Mouse (Mus musculus) erythroblast, embryonic 14.5 days (primary cell): ENCODE measurements around the gene Slc27a1. TPM values are rescaled to one million over a fixed set of nuclear protein-coding genes. Genes with fewer than 3 reads are reported as not detected.

Experiments used
- H3K27me3 ChIP-seq: 2 replicates; pipeline ENCODE4 v1.6.1; 2012; ENCODE audit warnings: inconsistent platforms; ENCODE audit not compliant: control insufficient read depth
- H3K36me3 ChIP-seq: 2 replicates; pipeline ENCODE4 v1.6.1; 2012; ENCODE audit warnings: mild to moderate bottlenecking, inconsistent platforms; ENCODE audit not compliant: control insufficient read depth
- H3K4me1 ChIP-seq: 2 replicates; pipeline ENCODE4 v1.6.1; 2012; ENCODE audit warnings: inconsistent platforms; ENCODE audit not compliant: control insufficient read depth
- H3K4me3 ChIP-seq: replicated peaks from 2 replicates; pipeline ENCODE3; 2012; ENCODE audit warnings: moderate library complexity, mild to moderate bottlenecking, inconsistent platforms
- H3K9me3 ChIP-seq: 2 replicates; pipeline ENCODE4 v1.6.1; 2012; ENCODE audit warnings: low read length, inconsistent platforms, mixed read lengths; ENCODE audit not compliant: control insufficient read depth
- GATA1 ChIP-seq: IDR thresholded peaks from 2 replicates; pipeline ENCODE4 v1.6.1; 2012; ENCODE audit warnings: low read length, inconsistent platforms, mixed read lengths
- TAL1 ChIP-seq: IDR thresholded peaks from 3 replicates; pipeline ENCODE4 v1.6.1; 2012; ENCODE audit warnings: low read length, inconsistent platforms, mixed read lengths
- polyA plus RNA-seq: library from polyadenylated mRNA; stranded (reverse); fragments of >175 nt; gene quantifications from 2 replicates; pipeline ENCODE4 v1.2.3, GENCODE M21; 2012

Gene Slc27a1
- polyA plus RNA-seq, 1 experiment = 0.03 TPM

- TF ChIP-seq TAL1 (no peak), GATA1 (no peak)
- H3K36me3 ChIP-seq = peaks cover 44% of the 10 kb centered on the region
- no peak overlapping the region for H3K4me3 ChIP-seq
- peaks cover 22% of the 10 kb centered on the region for H3K4me1 ChIP-seq
- H3K9me3 ChIP-seq = peaks cover 28% of the 10 kb centered on the region
- peaks cover 35% of the 10 kb centered on the region for H3K27me3 ChIP-seq
Measured at GRCm38 (mm10) chr8:71626753-71627152, 58.1 kb downstream of the Slc27a1 start.

GRCm38 (mm10) chr8:71627265-71628099 is 58.8 kb downstream of the Slc27a1 start:
- Histone ChIP-seq H3K9me3 (peaks cover 21% of the 10 kb centered on the region), H3K4me3 (no peak overlapping the region), H3K27me3 (peaks cover 39% of the 10 kb centered on the region), H3K4me1 (peaks cover 26% of the 10 kb centered on the region), H3K36me3 (peaks cover 36% of the 10 kb centered on the region)
- TF ChIP-seq GATA1 = no peak
- no peak for TF ChIP-seq TAL1

- peaks cover 49% of the 10 kb centered on the region for H3K27me3 ChIP-seq
- H3K4me3 ChIP-seq = peak overlapping the region; percentile 62
- TF ChIP-seq GATA1 (no peak), TAL1 (no peak)
- peaks cover 26% of the 10 kb centered on the region for H3K36me3 ChIP-seq
- peaks cover 10% of the 10 kb centered on the region for H3K9me3 ChIP-seq
- peaks cover 34% of the 10 kb centered on the region for H3K4me1 ChIP-seq
Measured at GRCm38 (mm10) chr8:71628396-71629095, 59.9 kb downstream of the Slc27a1 start.

- Histone ChIP-seq H3K4me1 (peaks cover 41% of the 10 kb centered on the region), H3K9me3 (peaks cover 8% of the 10 kb centered on the region), H3K36me3 (peaks cover 19% of the 10 kb centered on the region), H3K4me3 (peak overlapping the region; percentile 62), H3K27me3 (peaks cover 56% of the 10 kb centered on the region)
- no peak for TF ChIP-seq TAL1
- TF ChIP-seq GATA1 = no peak
Measured at GRCm38 (mm10) chr8:71629096-71629697, 60.5 kb downstream of the Slc27a1 start.

GRCm38 (mm10) chr8:71629781-71630212 is 61.1 kb downstream of the Slc27a1 start:
- H3K4me3 ChIP-seq = peak overlapping the region; percentile 62
- H3K27me3 ChIP-seq = peaks cover 62% of the 10 kb centered on the region
- peaks cover 8% of the 10 kb centered on the region for H3K9me3 ChIP-seq
- H3K4me1 ChIP-seq = peaks cover 44% of the 10 kb centered on the region
- peaks cover 13% of the 10 kb centered on the region for H3K36me3 ChIP-seq
- TF ChIP-seq TAL1 (no peak), GATA1 (no peak)

- H3K9me3 ChIP-seq = peaks cover 8% of the 10 kb centered on the region
Measured at GRCm38 (mm10) chr8:71630761-71631160, 62.1 kb downstream of the Slc27a1 start.

GRCm38 (mm10) chr8:71631897-71632296 is 63.2 kb downstream of the Slc27a1 start:
- no peak for TF ChIP-seq TAL1
- no peak for TF ChIP-seq GATA1
- H3K27me3 ChIP-seq = peaks cover 80% of the 10 kb centered on the region
- no peak overlapping the region for H3K4me3 ChIP-seq
- peaks cover 44% of the 10 kb centered on the region for H3K4me1 ChIP-seq
- H3K9me3 ChIP-seq = peaks cover 8% of the 10 kb centered on the region
- H3K36me3 ChIP-seq = no peaks in the 10 kb centered on the region

More at GRCm38 (mm10) chr8:71630761-71631160, 62.1 kb downstream of the Slc27a1 start:
- Histone ChIP-seq H3K4me3 (no peak overlapping the region), H3K4me1 (peaks cover 44% of the 10 kb centered on the region), H3K36me3 (peaks cover 5% of the 10 kb centered on the region), H3K27me3 (peaks cover 72% of the 10 kb centered on the region)
- TF ChIP-seq TAL1 (no peak), GATA1 (no peak)

GRCm38 (mm10) chr8:71633164-71633563 is 64.5 kb downstream of the Slc27a1 start:
- Histone ChIP-seq H3K27me3 (peaks cover 81% of the 10 kb centered on the region), H3K9me3 (peaks cover 8% of the 10 kb centered on the region), H3K4me3 (no peak overlapping the region)

More at GRCm38 (mm10) chr8:71633164-71633563, 64.5 kb downstream of the Slc27a1 start:
- Histone ChIP-seq H3K4me1 (peaks cover 42% of the 10 kb centered on the region), H3K36me3 (no peaks in the 10 kb centered on the region)
- TF ChIP-seq TAL1 (no peak), GATA1 (no peak)
